Mouse (Mus musculus) left cerebral cortex, postnatal 25 days (tissue): ENCODE measurements around the gene Alox5. TPM values are rescaled to one million over a fixed set of nuclear protein-coding genes. Genes with fewer than 3 reads are reported as not detected.

ENCODE experiments used
- DNase-seq, 2 experiments: peaks; one replicate each; pipeline ENCODE4 v3.0.0; 2022; ENCODE audit warnings: low spot score in 2 of 2, mixed read lengths in 1 of 2
- intact Hi-C: fragments of 180-260 bp; cut with DNase I; formaldehyde crosslinking; loops from one replicate; pipeline ENCODE4 v1.15.1; 2025
- total RNA-seq, 2 experiments: library from RNA; stranded (reverse); gene quantifications; 2 replicates each; pipeline ENCODE4 v1.2.3; 2021

The Alox5 gene
- total RNA-seq, 2 experiments from 2014 or later, result 1.1 to 3.1 TPM

GRCm38 (mm10) chr6:116394916-116395648, 65.9 kb downstream of the Alox5 start:
- no peak for DNase-seq
- intact Hi-C loops, result no loop called here

- DNase-seq, result no peak
- intact Hi-C loops, result no loop called here
These were observed 71.5 kb downstream of the Alox5 start for GRCm38 (mm10) chr6:116389481-116389880.

DNA sequence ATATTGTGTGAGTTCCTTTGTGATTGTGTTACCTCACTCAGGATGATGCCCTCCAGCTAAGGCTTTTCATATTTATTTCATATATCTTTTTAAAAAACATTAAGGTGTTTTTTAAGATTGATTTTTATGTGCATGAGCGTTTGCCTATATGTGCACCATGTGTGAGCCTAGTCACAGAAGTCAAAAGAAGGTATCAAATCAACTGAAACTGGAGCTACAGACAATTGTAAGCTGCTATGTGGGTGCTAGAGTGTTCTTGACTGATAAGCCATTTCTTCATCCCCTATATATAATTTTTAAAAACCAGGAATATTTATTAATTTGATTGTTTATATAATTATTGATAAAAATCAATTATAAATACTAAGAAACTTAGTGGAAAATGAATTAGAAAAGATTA, 72.9 kb downstream of the Alox5 start:
- intact Hi-C loops, result no loop called here

GRCm38 (mm10) chr6:116386506-116386905, 74.5 kb downstream of the Alox5 start:
- DNase-seq, result no peak
- intact Hi-C loops, result no loop called here

More for the DNA sequence above, 72.9 kb downstream of the Alox5 start:
- no peak for DNase-seq

GRCm38 (mm10) chr6:116386045-116386415, 74.9 kb downstream of the Alox5 start:
- intact Hi-C loops, result no loop called here
- DNase-seq, result no peak

GRCm38 (mm10) chr6:116385194-116386044, 75.6 kb downstream of the Alox5 start:
- intact Hi-C loops, result no loop called here
- no peak for DNase-seq

- intact Hi-C loops, result no loop called here
- no peak for DNase-seq
These were observed 77.4 kb downstream of the Alox5 start for GRCm38 (mm10) chr6:116383582-116383981.

- intact Hi-C loops, result no loop called here
- no peak for DNase-seq
These were observed 79.4 kb downstream of the Alox5 start for GRCm38 (mm10) chr6:116381605-116382004.

GRCm38 (mm10) chr6:116380157-116380556, 80.8 kb downstream of the Alox5 start:
- no peak for DNase-seq
- intact Hi-C loops, result no loop called here

GRCm38 (mm10) chr6:116378892-116379291, 82.1 kb downstream of the Alox5 start:
- intact Hi-C loops, result no loop called here
- DNase-seq, result no peak

GRCm38 (mm10) chr6:116374618-116375017, 86.4 kb downstream of the Alox5 start:
- no peak for DNase-seq
- intact Hi-C loops, result no loop called here

GRCm38 (mm10) chr6:116374136-116374535, 86.8 kb downstream of the Alox5 start:
- no peak for DNase-seq
- intact Hi-C loops, result no loop called here

GRCm38 (mm10) chr6:116371500-116371899, 89.5 kb downstream of the Alox5 start:
- no peak for DNase-seq
- intact Hi-C loops, result no loop called here

DNA sequence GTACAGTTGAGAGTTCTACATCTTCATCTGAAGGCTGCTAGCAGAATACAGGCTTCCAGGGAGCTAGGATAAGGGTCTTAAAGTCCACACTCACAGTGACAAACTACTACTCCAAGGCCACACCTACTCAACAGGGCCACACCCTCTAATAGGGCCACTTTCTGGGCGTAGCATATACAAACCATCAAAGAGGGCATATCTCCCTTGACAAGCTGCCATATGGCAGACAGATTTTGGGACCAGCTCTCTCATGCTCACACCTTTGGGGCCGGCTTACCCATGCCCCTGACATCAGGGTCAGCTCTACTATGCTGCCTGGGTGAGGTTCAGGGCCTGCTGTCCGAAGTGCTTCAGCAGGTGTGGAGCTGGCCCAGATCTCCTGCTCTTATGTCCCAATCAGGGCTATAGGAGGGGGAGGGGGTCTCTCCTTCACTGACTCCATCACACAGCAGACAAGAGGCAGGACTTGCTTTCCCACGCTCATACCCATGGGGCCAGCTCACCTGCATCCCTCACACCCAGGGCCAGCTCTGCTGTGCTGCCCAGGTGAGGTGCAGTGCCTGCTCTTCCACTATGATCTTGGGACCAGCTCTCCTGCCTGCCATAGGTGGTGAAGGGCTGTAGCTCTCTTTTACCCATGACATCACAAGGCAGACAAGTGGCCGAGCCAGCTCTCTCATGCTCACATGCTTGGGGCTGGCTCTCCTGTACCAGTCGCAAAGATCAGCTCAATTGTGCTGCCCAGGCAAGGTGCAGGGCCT, 90.6 kb downstream of the Alox5 start:
- intact Hi-C loops, result no loop called here
- DNase-seq, result no peak

GRCm38 (mm10) chr6:116369811-116370210, 91.2 kb downstream of the Alox5 start:
- no peak for DNase-seq
- intact Hi-C loops, result no loop called here

DNA sequence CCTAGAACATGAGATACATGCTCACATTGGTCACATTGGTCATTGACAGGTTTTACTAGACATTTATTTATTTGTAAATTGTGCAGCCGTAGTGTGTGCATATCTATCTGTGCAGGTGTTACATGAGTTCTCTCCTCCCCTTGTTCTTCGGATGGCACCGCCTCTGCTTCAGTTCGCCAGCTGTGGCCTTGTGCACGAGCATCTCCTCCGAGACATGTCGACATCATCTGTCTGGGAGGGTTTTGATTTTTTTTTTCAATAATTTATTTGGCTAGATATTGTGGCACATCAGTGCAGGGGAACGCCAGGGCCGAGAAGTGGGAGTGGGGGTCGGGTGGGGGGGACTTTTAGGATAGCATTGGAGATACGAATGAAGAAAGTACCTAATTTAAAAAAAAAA, 93.0 kb downstream of the Alox5 start:
- intact Hi-C loops, result no loop called here
- DNase-seq, result no peak

DNA sequence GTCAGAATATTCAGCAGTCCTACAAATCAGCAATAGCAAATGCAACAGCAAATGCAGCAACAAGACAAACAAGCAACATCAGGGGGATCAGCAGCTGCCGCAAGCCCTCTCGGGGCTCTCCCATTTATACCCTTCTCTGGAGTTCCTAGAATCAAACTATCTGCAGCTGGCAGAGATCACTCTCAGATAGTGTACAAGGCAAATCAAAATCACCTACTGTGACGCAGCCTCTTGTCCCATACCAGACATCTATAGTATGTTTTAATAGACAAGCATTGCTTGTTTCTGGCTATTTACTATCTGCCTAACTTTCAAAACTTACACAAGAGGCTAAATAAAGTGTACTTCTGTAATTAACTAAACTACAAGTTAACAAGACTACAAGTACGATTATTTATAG, 99.0 kb downstream of the Alox5 start:
- DNase-seq, result no peak
- intact Hi-C loops, result no loop called here

DNA sequence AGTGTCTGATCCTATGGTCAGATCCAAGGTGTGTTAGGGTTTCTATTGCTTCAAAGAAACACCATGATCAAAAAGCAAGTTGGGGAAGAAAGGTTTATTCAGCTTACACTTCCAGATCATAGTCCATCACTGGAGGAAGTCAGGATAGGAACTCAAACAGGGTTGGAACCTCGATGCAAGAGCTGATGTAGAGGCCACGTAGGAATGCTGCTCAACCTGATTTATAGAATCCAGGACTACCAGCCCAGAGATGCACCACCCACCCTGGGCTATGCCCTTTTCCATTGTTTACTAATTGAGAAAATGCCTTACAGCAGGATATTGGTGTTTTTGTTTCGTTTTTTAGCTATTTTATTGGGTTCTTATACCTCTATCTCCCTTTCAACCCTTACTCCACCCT, 99.5 kb downstream of the Alox5 start:
- no peak for DNase-seq
- intact Hi-C loops, result no loop called here
